Mouse (Mus musculus) hindbrain, embryonic 11.5 days (tissue): ENCODE data around the gene Mblac1. TPM values are rescaled to one million over a fixed set of nuclear protein-coding genes. Genes with fewer than 3 reads are reported as not detected.

Experiments
- ATAC-seq: fragments of 200-750 bp; cut with Nextera tagmentation; 2 replicates; pipeline ENCODE4 v1.8.0; 2017; ENCODE audit warnings: mild to moderate bottlenecking, moderate TSS enrichment, moderate library complexity; ENCODE audit not compliant: low FRiP score
- DNase-seq: peaks from one replicate; pipeline ENCODE4 v3.0.0-alpha.2; 2015; ENCODE audit warnings: low spot score
- H3K27ac ChIP-seq: fragments of 300-500 bp; sonication (generic); 2 replicates; pipeline ENCODE4 v1.5.1; 2014; ENCODE audit warnings: mild to moderate bottlenecking, low read depth, low read length
- H3K27me3 ChIP-seq: fragments of 300-500 bp; sonication (generic); 2 replicates; pipeline ENCODE4 v1.6.1; 2014; ENCODE audit warnings: mild to moderate bottlenecking, low read length, moderate library complexity, mixed read lengths; ENCODE audit not compliant: control insufficient read depth, insufficient read depth
- H3K36me3 ChIP-seq: fragments of 300-500 bp; sonication (generic); 2 replicates; pipeline ENCODE4 v1.6.1; 2014; ENCODE audit warnings: mild to moderate bottlenecking, low read length, moderate library complexity, mixed read lengths; ENCODE audit not compliant: control insufficient read depth, insufficient read depth
- H3K4me1 ChIP-seq: fragments of 300-500 bp; sonication (generic); replicated peaks from 2 replicates; pipeline ENCODE4 v1.6.1; 2014; ENCODE audit warnings: low read length, mixed read lengths; ENCODE audit not compliant: control insufficient read depth, insufficient read depth
- H3K4me2 ChIP-seq: fragments of 300-500 bp; sonication (generic); replicated peaks from 2 replicates; pipeline ENCODE4 v1.6.1; 2014; ENCODE audit warnings: mild to moderate bottlenecking, low read depth, low read length
- H3K4me3 ChIP-seq: fragments of 300-500 bp; sonication (generic); 2 replicates; pipeline ENCODE4 v1.5.1; 2014; ENCODE audit warnings: low read depth, low read length
- H3K9ac ChIP-seq: fragments of 300-500 bp; sonication (generic); 2 replicates; pipeline ENCODE4 v1.6.1; 2014; ENCODE audit warnings: low read depth, low read length
- H3K9me3 ChIP-seq: fragments of 300-500 bp; sonication (generic); 2 replicates; pipeline ENCODE4 v1.6.1; 2016; ENCODE audit warnings: low read length; ENCODE audit not compliant: control insufficient read depth
- WGBS: fragments of 180-500 bp; shearing (Covaris S2); extraction: QIAGEN DNeasy Blood & Tissue Kit; methylation state at CpG from one replicate; pipeline ENCODE4 v1.1.7; 2014; 5-methylcytosine and 5-hydroxymethylcytosine counted together
- polyA plus RNA-seq: library from polyadenylated mRNA; unstranded; fragments of >200 nt; fragmentation: Nextera tagmentation; extraction: Ambion mirVana; gene quantifications from 2 replicates; pipeline ENCODE4 v1.2.1, GENCODE M21; 2014

Gene Mblac1
- polyA plus RNA-seq, 1 experiment from 2014 or later: 12.0 TPM

- no peak for ATAC-seq
Measured at GRCm38 (mm10) chr5:138225700-138226099, 31.6 kb downstream of the Mblac1 start, which contains the start of gene Nxpe5. Nxpe5 (plus strand) TSS chr5:138225898.

GRCm38 (mm10) chr5:138226491-138226890 lies 32.4 kb downstream of the Mblac1 start:
- no peak for ATAC-seq
- Histone ChIP-seq H3K27ac (no peak overlapping the region), H3K9ac (no peak overlapping the region), H3K27me3 (no peaks in the 10 kb centered on the region), H3K4me3 (no peak overlapping the region), H3K9me3 (no peaks in the 10 kb centered on the region), H3K4me1 (no peaks in the 10 kb centered on the region), H3K36me3 (no peaks in the 10 kb centered on the region), H3K4me2 (no peak overlapping the region)
- WGBS: 77% methylated on average over 4 of the region's 4 CpGs
- DNase-seq: no peak

More at GRCm38 (mm10) chr5:138225700-138226099, 31.6 kb downstream of the Mblac1 start, which contains the start of gene Nxpe5:
- H3K4me2 ChIP-seq: no peak within 1 kb of the TSS
- H3K27me3 ChIP-seq: no peaks in the 10 kb centered on the region
- DNase-seq: no peak
- no peaks in the 10 kb centered on the region for H3K9me3 ChIP-seq
- H3K27ac ChIP-seq: no peak within 1 kb of the TSS
- 55% methylated on average over 2 of the region's 2 CpGs for WGBS
- no peak within 1 kb of the TSS for H3K4me3 ChIP-seq
- no peaks in the 10 kb centered on the region for H3K4me1 ChIP-seq
- H3K9ac ChIP-seq: no peak within 1 kb of the TSS
- H3K36me3 ChIP-seq: no peaks in the 10 kb centered on the region

- H3K4me1 ChIP-seq: no peaks in the 10 kb centered on the region
- WGBS: 65% methylated on average over 2 of the region's 2 CpGs
- H3K9ac ChIP-seq: no peak overlapping the region
- H3K4me3 ChIP-seq: no peak overlapping the region
- no peaks in the 10 kb centered on the region for H3K9me3 ChIP-seq
- no peak overlapping the region for H3K4me2 ChIP-seq
- H3K27ac ChIP-seq: no peak overlapping the region
- no peaks in the 10 kb centered on the region for H3K27me3 ChIP-seq
- DNase-seq (no peak), ATAC-seq (no peak)
- no peaks in the 10 kb centered on the region for H3K36me3 ChIP-seq
Measured at GRCm38 (mm10) chr5:138227367-138227766, 33.3 kb downstream of the Mblac1 start.

GRCm38 (mm10) chr5:138228026-138228425 lies 33.9 kb downstream of the Mblac1 start:
- H3K27me3 ChIP-seq: no peaks in the 10 kb centered on the region
- DNase-seq: peak; percentile 33
- 57% methylated on average over 3 of the region's 3 CpGs for WGBS

GRCm38 (mm10) chr5:138229511-138229910 lies 35.4 kb downstream of the Mblac1 start:
- 89% methylated on average over 3 of the region's 3 CpGs for WGBS
- H3K27ac ChIP-seq: no peak overlapping the region

More at GRCm38 (mm10) chr5:138228026-138228425, 33.9 kb downstream of the Mblac1 start:
- no peaks in the 10 kb centered on the region for H3K36me3 ChIP-seq
- no peak overlapping the region for H3K4me2 ChIP-seq
- no peak for ATAC-seq
- H3K9me3 ChIP-seq: no peaks in the 10 kb centered on the region
- H3K4me3 ChIP-seq: no peak overlapping the region
- no peak overlapping the region for H3K27ac ChIP-seq
- no peaks in the 10 kb centered on the region for H3K4me1 ChIP-seq
- no peak overlapping the region for H3K9ac ChIP-seq

GRCm38 (mm10) chr5:138233778-138234177 lies 39.7 kb downstream of the Mblac1 start:
- Histone ChIP-seq H3K4me2 (no peak overlapping the region), H3K4me1 (no peaks in the 10 kb centered on the region), H3K4me3 (no peak overlapping the region), H3K27ac (no peak overlapping the region), H3K36me3 (no peaks in the 10 kb centered on the region), H3K27me3 (no peaks in the 10 kb centered on the region), H3K9ac (no peak overlapping the region), H3K9me3 (no peaks in the 10 kb centered on the region)
- no peak for DNase-seq
- WGBS: 85% methylated on average over 2 of the region's 2 CpGs
- ATAC-seq: no peak

More at GRCm38 (mm10) chr5:138229511-138229910, 35.4 kb downstream of the Mblac1 start:
- ATAC-seq (no peak), DNase-seq (no peak)
- no peaks in the 10 kb centered on the region for H3K27me3 ChIP-seq
- no peak overlapping the region for H3K4me3 ChIP-seq
- H3K4me2 ChIP-seq: no peak overlapping the region
- H3K36me3 ChIP-seq: no peaks in the 10 kb centered on the region
- no peak overlapping the region for H3K9ac ChIP-seq
- H3K4me1 ChIP-seq: no peaks in the 10 kb centered on the region
- H3K9me3 ChIP-seq: no peaks in the 10 kb centered on the region

- Histone ChIP-seq H3K9ac (no peak overlapping the region), H3K27ac (no peak overlapping the region), H3K4me2 (no peak overlapping the region), H3K4me1 (no peaks in the 10 kb centered on the region), H3K36me3 (no peaks in the 10 kb centered on the region), H3K4me3 (no peak overlapping the region), H3K9me3 (no peaks in the 10 kb centered on the region), H3K27me3 (no peaks in the 10 kb centered on the region)
- DNase-seq (no peak), ATAC-seq (no peak)
Measured at GRCm38 (mm10) chr5:138234224-138234623, 40.1 kb downstream of the Mblac1 start.

- Histone ChIP-seq H3K4me2 (no peak overlapping the region), H3K9me3 (no peaks in the 10 kb centered on the region), H3K9ac (no peak overlapping the region), H3K36me3 (no peaks in the 10 kb centered on the region), H3K27me3 (no peaks in the 10 kb centered on the region), H3K4me3 (no peak overlapping the region), H3K4me1 (no peaks in the 10 kb centered on the region), H3K27ac (no peak overlapping the region)
- 31% methylated on average over 2 of the region's 2 CpGs for WGBS
- no peak for ATAC-seq
- DNase-seq: no peak
Measured at GRCm38 (mm10) chr5:138241511-138241910, 47.4 kb downstream of the Mblac1 start.
